Mouse (Mus musculus): ENCODE data around the gene Trh.

The Trh gene

GRCm38 (mm10) chr6:92224981-92225380 is 19.5 kb downstream of the Trh start:
- no peak for DNase-seq (ENCODE audit: low read depth, low spot score)

DNA sequence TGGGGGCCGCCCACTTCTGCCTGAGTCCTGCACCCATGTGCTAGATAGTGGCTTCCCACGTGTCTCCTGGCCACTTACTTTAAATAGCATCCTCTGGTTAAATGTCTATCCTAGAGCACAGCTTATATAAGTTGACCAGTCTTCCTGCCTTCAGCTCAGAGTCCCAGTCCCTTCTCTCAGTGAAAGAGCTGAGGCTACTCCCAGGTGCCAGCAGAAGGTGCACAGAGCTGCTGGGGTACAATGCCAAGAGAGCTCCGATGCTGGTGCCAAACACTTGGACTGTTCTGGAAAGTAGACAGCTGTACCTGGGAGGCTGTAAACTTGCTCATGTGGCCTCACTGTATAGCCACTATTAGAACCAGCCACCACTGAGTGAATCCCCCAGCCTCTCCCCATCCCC is 22.4 kb downstream of the Trh start:
- no peak for DNase-seq (ENCODE audit: low read depth, low spot score)

DNA sequence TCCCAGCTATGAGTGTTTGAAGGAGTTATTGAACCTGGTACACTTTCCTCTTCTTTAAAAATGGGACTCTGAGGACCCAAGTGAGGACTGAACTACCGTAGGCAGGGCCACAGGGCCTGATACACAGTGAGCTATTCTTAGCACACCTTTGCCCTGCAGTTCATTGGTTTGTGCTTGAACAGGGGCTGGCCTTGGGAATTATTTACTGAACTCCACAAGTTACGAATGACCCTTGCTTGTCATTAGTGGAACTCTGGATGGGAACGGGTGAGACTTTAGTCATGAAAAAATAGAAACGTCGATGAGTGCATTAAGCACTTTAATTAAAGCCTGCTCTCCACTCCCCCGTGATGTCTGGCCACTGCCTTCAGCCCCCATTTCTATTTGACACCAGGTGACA is 22.8 kb downstream of the Trh start:
- DNase-seq (ENCODE audit: low read depth, low spot score) = no peak

- DNase-seq (ENCODE audit: low read depth, low spot score) = no peak
These were observed 25.0 kb downstream of the Trh start for GRCm38 (mm10) chr6:92219445-92219844.

- peak; percentile 86 for DNase-seq (ENCODE audit: low read depth, low spot score)
These were observed 29.5 kb downstream of the Trh start, which contains the start of gene Rbsn for GRCm38 (mm10) chr6:92214773-92215449. TSS of gene Rbsn (minus strand) at chr6:92214925.

- no peak for DNase-seq (ENCODE audit: low read depth, low spot score)
These were observed 30.2 kb downstream of the Trh start for GRCm38 (mm10) chr6:92214055-92214772.

DNA sequence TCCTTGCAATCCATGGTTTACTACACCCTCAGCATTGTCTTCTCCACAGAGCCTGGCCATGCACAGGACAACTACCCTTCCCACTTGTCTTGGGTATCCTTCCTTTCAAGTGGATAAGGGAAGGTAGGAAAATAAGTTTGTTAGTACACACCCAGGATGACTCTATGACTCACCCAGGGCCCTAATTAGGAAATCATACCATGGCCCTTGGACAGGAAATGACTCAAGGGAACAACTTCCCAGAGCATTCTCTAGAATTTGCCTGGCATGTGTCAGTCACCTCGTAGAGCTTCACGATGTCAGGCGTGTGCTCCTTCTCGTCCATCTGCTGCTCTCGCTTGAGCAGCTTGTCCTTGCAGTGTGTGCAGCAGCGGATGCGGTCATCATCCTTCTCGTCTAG is 45.0 kb downstream of the Trh start:
- DNase-seq (ENCODE audit: low read depth, low spot score) = no peak

All from brain, embryonic 18.5 days (tissue).